Mouse (Mus musculus): ENCODE measurements around the gene Msrb2.
A peak's percentile ranks its signal among the peaks of the same experiment; 100 is the strongest.

Gene Msrb2

GRCm38 (mm10) chr2:19371390-19372158 is at the start of gene Msrb2:
Msrb2 (plus strand) TSS chr2:19371440.
- peak; percentile 89 for DNase-seq (ENCODE audit: low read depth, low spot score)

GRCm38 (mm10) chr2:19322448-19322847 is 48.8 kb upstream of the Msrb2 start:
- DNase-seq (ENCODE audit: low read depth, low spot score), result no peak

- DNase-seq (ENCODE audit: low read depth, low spot score), result no peak
Measured at GRCm38 (mm10) chr2:19326376-19326775, 44.9 kb upstream of the Msrb2 start.

GRCm38 (mm10) chr2:19327811-19328210 is 43.4 kb upstream of the Msrb2 start:
- no peak for DNase-seq (ENCODE audit: low read depth, low spot score)

GRCm38 (mm10) chr2:19343901-19344635 is 27.2 kb upstream of the Msrb2 start:
- DNase-seq (ENCODE audit: low read depth, low spot score), result no peak

- peak; percentile 82 for DNase-seq (ENCODE audit: low read depth, low spot score)
Measured at GRCm38 (mm10) chr2:19344636-19345413, 26.4 kb upstream of the Msrb2 start.

GRCm38 (mm10) chr2:19345414-19345964 is 25.8 kb upstream of the Msrb2 start:
- peak; percentile 14 for DNase-seq (ENCODE audit: low read depth, low spot score)

GRCm38 (mm10) chr2:19348454-19348853 is 22.8 kb upstream of the Msrb2 start:
- no peak for DNase-seq (ENCODE audit: low read depth, low spot score)

- no peak for DNase-seq (ENCODE audit: low read depth, low spot score)
Measured at GRCm38 (mm10) chr2:19350167-19350566, 21.1 kb upstream of the Msrb2 start.

GRCm38 (mm10) chr2:19351615-19352253 is 19.5 kb upstream of the Msrb2 start:
- no peak for DNase-seq (ENCODE audit: low read depth, low spot score)

GRCm38 (mm10) chr2:19353158-19353557 is 18.1 kb upstream of the Msrb2 start:
- DNase-seq (ENCODE audit: low read depth, low spot score), result no peak

GRCm38 (mm10) chr2:19362880-19363279 is 8.4 kb upstream of the Msrb2 start:
- no peak for DNase-seq (ENCODE audit: low read depth, low spot score)

- no peak for DNase-seq (ENCODE audit: low read depth, low spot score)
Measured at GRCm38 (mm10) chr2:19366426-19366825, 4.8 kb upstream of the Msrb2 start.

- no peak for DNase-seq (ENCODE audit: low read depth, low spot score)
Measured at GRCm38 (mm10) chr2:19367114-19367513, 4.1 kb upstream of the Msrb2 start.

- DNase-seq (ENCODE audit: low read depth, low spot score), result peak; percentile 68
Measured at GRCm38 (mm10) chr2:19373695-19374094, 2.5 kb downstream of the Msrb2 start.

- DNase-seq (ENCODE audit: low read depth, low spot score), result peak; percentile 72
Measured at GRCm38 (mm10) chr2:19380446-19380950, 9.3 kb downstream of the Msrb2 start.

GRCm38 (mm10) chr2:19380986-19381385 is 9.7 kb downstream of the Msrb2 start:
- DNase-seq (ENCODE audit: low read depth, low spot score), result peak; percentile 55

- DNase-seq (ENCODE audit: low read depth, low spot score), result peak; percentile 62
Measured at GRCm38 (mm10) chr2:19382206-19382605, 11.0 kb downstream of the Msrb2 start.

- peak; percentile 62 for DNase-seq (ENCODE audit: low read depth, low spot score)
Measured at GRCm38 (mm10) chr2:19383006-19383405, 11.8 kb downstream of the Msrb2 start.

GRCm38 (mm10) chr2:19385772-19386171 is 14.5 kb downstream of the Msrb2 start:
- DNase-seq (ENCODE audit: low read depth, low spot score), result no peak

Measured in ES-CJ7 (cell line).